Mouse (Mus musculus): ENCODE data around the gene Chmp5. TPM values are rescaled to one million over a fixed set of nuclear protein-coding genes. Genes with fewer than 3 reads are reported as not detected.
"Not testable (repeated sequence)": the region's sequence is repeated elsewhere in the genome, so short reads cannot be mapped to it uniquely, and the experiment has no call there.

The Chmp5 gene
- polyA plus RNA-seq, 1 experiment from 2014 or later, result 178 TPM

DNA sequence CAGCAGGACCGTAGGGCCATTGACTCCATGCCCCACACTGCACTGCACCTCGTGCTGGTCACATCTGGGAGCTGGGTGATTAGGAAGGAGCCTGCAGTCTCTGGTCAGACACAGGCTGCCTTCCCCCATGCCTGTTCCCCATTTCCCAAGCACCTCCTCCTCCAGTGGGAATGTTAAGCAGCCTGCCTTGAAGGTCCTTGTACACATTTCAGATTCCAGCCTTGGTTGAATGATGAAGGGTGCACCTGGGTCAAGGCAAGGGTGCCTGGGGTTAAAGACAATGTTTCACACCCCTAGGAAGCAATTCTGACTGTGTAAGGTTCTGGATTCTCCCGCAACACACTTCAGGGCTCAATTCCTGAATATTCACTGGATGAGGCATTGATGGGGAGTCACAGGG, 26.9 kb upstream of the Chmp5 start:
- Histone ChIP-seq H3K9me3 (no peaks in the 10 kb centered on the region), H3K4me2 (no peak overlapping the region), H3K9ac (no peak overlapping the region), H3K4me1 (replicated peaks) (no peaks in the 10 kb centered on the region), H3K27me3 (no peaks in the 10 kb centered on the region), H3K4me3 (no peak overlapping the region), H3K36me3 (no peaks in the 10 kb centered on the region), H3K27ac (no peak overlapping the region)
- no peak for ATAC-seq (ENCODE audit: low FRiP score)
- WGBS, result 71% methylated on average over 3 of the region's 3 CpGs

DNA sequence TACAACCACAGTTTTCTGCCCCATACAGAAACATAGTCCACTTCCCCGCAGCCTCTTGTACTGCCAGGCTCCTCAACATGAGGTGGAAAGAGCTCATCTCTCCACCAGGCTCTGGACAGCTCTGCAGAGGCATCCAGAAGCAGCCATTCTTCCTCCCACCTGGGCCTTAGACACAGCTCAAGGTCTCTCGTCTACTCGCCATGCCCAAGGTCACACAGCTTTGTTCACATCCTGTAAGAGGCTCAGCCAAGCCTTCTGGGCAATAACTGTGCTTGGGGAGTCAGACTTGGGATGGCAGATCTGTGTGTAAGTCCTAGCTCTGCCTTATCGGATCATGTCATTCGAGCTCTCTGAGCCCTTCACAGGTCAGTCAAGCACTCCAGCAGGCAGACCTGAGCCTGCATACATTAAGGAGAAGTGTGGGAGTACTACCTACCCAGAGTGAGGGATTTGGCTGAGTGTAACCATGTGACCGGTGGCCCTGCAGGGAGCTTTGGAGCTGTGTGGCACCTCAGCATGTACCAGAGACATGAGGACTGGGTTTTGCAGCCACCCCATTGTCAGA, 25.0 kb upstream of the Chmp5 start:
- no peaks in the 10 kb centered on the region for H3K9me3 ChIP-seq
- H3K27me3 ChIP-seq, result no peaks in the 10 kb centered on the region
- H3K4me3 ChIP-seq, result no peak overlapping the region
- no peak overlapping the region for H3K27ac ChIP-seq
- ATAC-seq (ENCODE audit: low FRiP score), result no peak
- WGBS, result 85% methylated on average over 6 of the region's 6 CpGs
- no peak overlapping the region for H3K9ac ChIP-seq
- H3K36me3 ChIP-seq, result no peaks in the 10 kb centered on the region
- no peak overlapping the region for H3K4me2 ChIP-seq
- no peaks in the 10 kb centered on the region for H3K4me1 ChIP-seq (replicated peaks)

DNA sequence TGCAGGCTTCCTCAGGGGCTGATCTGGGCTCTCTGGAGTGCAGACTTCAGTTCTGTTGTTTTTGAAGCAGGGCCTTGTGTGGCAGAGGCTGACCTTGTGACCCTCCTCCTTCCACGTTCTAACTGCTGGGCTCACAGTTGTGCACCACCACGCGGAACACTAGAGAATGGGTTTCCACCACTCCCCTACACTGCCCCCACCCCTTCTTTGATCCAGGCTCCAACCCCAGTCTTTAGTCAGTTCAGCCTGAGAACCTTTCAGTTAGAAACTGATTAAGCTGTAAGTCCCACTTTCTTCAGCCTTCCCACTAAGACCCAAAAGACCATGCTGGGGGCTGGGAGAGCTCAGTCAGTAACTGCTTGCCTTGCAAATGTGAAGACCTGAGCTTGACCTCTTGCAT, 22.6 kb upstream of the Chmp5 start:
- no peak for ATAC-seq (ENCODE audit: low FRiP score)
- Histone ChIP-seq H3K4me1 (replicated peaks) (no peaks in the 10 kb centered on the region), H3K4me3 (no peak overlapping the region), H3K9me3 (no peaks in the 10 kb centered on the region), H3K4me2 (no peak overlapping the region), H3K9ac (no peak overlapping the region), H3K27ac (no peak overlapping the region), H3K27me3 (no peaks in the 10 kb centered on the region), H3K36me3 (no peaks in the 10 kb centered on the region)
- WGBS, result 33% methylated on average over 3 of the region's 3 CpGs

DNA sequence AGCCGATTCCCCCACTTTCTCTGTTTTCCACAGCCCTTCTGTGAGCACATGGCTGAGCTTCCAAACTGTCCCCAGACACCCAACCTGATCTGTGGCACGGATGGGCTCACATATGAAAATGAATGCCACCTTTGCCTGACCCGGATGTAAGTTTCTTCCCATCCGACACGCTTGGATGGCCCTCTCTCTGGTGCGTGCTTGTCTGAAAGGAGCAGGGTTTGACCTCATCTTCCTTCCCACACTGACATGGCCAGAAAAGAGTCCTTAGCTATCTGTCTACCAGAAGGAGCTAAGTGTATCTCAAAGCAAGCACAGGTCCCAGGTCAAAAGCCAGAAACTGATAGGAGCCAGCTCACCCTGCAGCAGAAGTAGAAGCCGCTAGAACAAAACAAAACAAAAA, 19.2 kb upstream of the Chmp5 start:
- H3K9ac ChIP-seq, result no peak overlapping the region
- no peaks in the 10 kb centered on the region for H3K27me3 ChIP-seq
- no peak for ATAC-seq (ENCODE audit: low FRiP score)
- no peak overlapping the region for H3K27ac ChIP-seq
- peaks cover 20% of the 10 kb centered on the region for H3K36me3 ChIP-seq
- no peak overlapping the region for H3K4me2 ChIP-seq
- no peak overlapping the region for H3K4me3 ChIP-seq
- 80% methylated on average over 7 of the region's 7 CpGs for WGBS
- no peaks in the 10 kb centered on the region for H3K4me1 ChIP-seq (replicated peaks)
- H3K9me3 ChIP-seq, result no peaks in the 10 kb centered on the region

DNA sequence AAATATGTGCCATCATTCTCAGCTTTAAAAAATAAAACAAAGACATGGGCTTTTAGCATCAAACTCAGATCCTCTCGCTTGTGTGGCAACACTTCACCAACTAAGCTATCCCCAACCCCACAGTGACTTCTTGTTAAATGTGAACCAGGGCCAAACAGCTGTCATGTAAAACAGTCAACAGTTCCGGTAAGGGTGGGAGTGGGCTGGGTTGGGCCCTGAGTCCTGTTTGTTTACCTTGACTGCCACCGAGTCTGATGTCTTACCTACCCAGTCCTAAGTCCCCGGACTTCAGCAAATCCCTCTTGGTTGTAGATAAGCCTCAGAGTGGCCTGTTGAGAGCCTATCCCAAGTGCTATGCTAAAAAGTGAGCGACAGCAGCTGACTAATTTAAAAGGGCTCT, 14.5 kb upstream of the Chmp5 start:
- Histone ChIP-seq H3K4me1 (replicated peaks) (no peaks in the 10 kb centered on the region), H3K36me3 (peaks cover 62% of the 10 kb centered on the region), H3K4me2 (no peak overlapping the region), H3K4me3 (no peak overlapping the region), H3K27me3 (no peaks in the 10 kb centered on the region), H3K9ac (no peak overlapping the region), H3K9me3 (no peaks in the 10 kb centered on the region), H3K27ac (no peak overlapping the region)
- no peak for ATAC-seq (ENCODE audit: low FRiP score)
- WGBS, result 93% methylated on average over 5 of the region's 5 CpGs

GRCm38 (mm10) chr4:40934369-40934768, 13.8 kb upstream of the Chmp5 start:
- not testable (repeated sequence) for H3K4me3 ChIP-seq; H3K4me2 ChIP-seq; H3K27ac ChIP-seq; ATAC-seq (ENCODE audit: low FRiP score); H3K9ac ChIP-seq; H3K4me1 ChIP-seq (replicated peaks); H3K9me3 ChIP-seq; H3K27me3 ChIP-seq
- H3K36me3 ChIP-seq, result peaks cover 69% of the 10 kb centered on the region
- 90% methylated on average over 3 of the region's 3 CpGs for WGBS

- ATAC-seq (ENCODE audit: low FRiP score), result peak; percentile 87
Observed at GRCm38 (mm10) chr4:40936175-40936839, 11.9 kb upstream of the Chmp5 start.

GRCm38 (mm10) chr4:40938793-40939192, 9.4 kb upstream of the Chmp5 start:
- Histone ChIP-seq H3K4me1 (replicated peaks) (no peaks in the 10 kb centered on the region), H3K36me3 (peaks cover 95% of the 10 kb centered on the region), H3K9ac (no peak overlapping the region), H3K4me3 (no peak overlapping the region), H3K9me3 (no peaks in the 10 kb centered on the region), H3K27me3 (no peaks in the 10 kb centered on the region), H3K4me2 (no peak overlapping the region), H3K27ac (no peak overlapping the region)
- ATAC-seq (ENCODE audit: low FRiP score), result no peak
- 97% methylated on average over 5 of the region's 5 CpGs for WGBS

More at GRCm38 (mm10) chr4:40936175-40936839, 11.9 kb upstream of the Chmp5 start:
- Histone ChIP-seq H3K27ac (peak overlapping the region; percentile 48; the same call in 1 of the 2 replicates), H3K27me3 (no peaks in the 10 kb centered on the region), H3K9me3 (no peaks in the 10 kb centered on the region), H3K9ac (no peak overlapping the region), H3K4me1 (replicated peaks) (no peaks in the 10 kb centered on the region), H3K36me3 (peaks cover 88% of the 10 kb centered on the region), H3K4me3 (no peak overlapping the region), H3K4me2 (no peak overlapping the region)
- 84% methylated on average over 9 of the region's 9 CpGs for WGBS

- Histone ChIP-seq H3K36me3 (peaks cover 74% of the 10 kb centered on the region), H3K27me3 (no peaks in the 10 kb centered on the region), H3K4me1 (replicated peaks) (peaks cover 16% of the 10 kb centered on the region), H3K27ac (no peak overlapping the region), H3K4me3 (no peak overlapping the region), H3K9ac (no peak overlapping the region), H3K9me3 (no peaks in the 10 kb centered on the region), H3K4me2 (no peak overlapping the region)
- 97% methylated on average over 5 of the region's 5 CpGs for WGBS
- ATAC-seq (ENCODE audit: low FRiP score), result no peak
Observed at GRCm38 (mm10) chr4:40943651-40944050, 4.6 kb upstream of the Chmp5 start.

- H3K4me3 ChIP-seq, result peak overlapping the region; percentile 93
- H3K9ac ChIP-seq, result peak overlapping the region; percentile 89
- H3K36me3 ChIP-seq, result peaks cover 60% of the 10 kb centered on the region
Observed at GRCm38 (mm10) chr4:40946516-40947121, 1.6 kb upstream of the Chmp5 start.

DNA sequence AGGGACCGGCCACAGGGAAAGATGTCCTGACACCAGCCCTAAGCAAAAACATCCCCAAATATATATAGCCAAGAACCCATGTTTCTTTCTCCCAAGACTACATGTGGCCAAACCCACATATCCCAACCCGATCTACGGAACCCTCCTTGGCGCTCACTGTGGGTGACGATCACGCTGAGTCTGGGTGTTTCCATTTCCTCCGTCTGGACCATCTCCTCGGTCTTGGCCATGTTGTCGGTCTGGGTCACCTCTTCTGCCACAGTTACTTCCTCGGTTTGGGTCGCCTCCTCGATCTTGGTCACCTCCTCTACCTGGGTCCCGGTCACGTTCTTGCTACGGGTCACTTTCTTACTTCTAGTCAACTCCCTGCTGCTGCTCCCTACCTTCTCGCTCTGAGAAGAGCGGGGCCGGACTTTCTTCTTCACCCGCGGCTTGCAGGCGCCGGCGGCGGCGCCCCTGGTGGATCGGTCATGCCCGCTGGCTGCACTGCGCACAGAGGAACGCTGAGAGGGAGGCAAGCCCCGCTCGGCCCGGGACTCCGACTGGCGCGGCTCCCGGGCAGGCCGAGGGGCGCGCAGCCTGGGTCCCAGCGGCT, 545 bp upstream of the Chmp5 start:
- H3K4me2 ChIP-seq, result peak overlapping the region; percentile 69
- peaks cover 58% of the 10 kb centered on the region for H3K36me3 ChIP-seq
- H3K4me3 ChIP-seq, result peak overlapping the region; percentile 93
- H3K9me3 ChIP-seq, result no peaks in the 10 kb centered on the region
- peak overlapping the region; percentile 92 for H3K27ac ChIP-seq
- WGBS, result under 1% methylated on average over 40 of the region's 40 CpGs
- ATAC-seq (ENCODE audit: low FRiP score), result no peak; the same call in none of the 2 replicates
- H3K4me1 ChIP-seq (replicated peaks), result peaks cover 29% of the 10 kb centered on the region
- H3K9ac ChIP-seq, result peak overlapping the region; percentile 89
- no peaks in the 10 kb centered on the region for H3K27me3 ChIP-seq

More at GRCm38 (mm10) chr4:40946516-40947121, 1.6 kb upstream of the Chmp5 start:
- WGBS, result 92% methylated on average over 7 of the region's 7 CpGs
- Histone ChIP-seq H3K27ac (no peak overlapping the region), H3K9me3 (no peaks in the 10 kb centered on the region), H3K4me1 (replicated peaks) (peaks cover 29% of the 10 kb centered on the region), H3K27me3 (no peaks in the 10 kb centered on the region), H3K4me2 (peak overlapping the region; percentile 69)
- ATAC-seq (ENCODE audit: low FRiP score), result no peak

DNA sequence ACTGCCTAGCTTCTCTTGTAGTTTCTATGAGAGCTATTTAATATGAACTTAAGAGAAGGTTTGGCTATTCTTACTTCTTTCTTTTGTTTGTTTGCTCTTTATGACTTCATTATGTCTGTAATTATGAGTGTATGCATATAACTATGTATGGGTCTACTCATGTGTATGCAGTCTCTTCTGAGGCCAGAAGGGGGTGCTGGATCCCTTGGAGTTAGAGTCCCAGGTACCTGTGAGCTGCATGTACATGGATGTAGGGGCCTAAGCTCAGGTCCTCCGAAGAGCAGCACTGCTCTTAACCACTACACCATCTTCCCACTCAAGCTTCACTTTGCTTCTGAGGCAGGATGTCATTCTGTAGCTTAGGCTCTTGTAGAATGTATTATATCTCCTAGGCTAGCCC, 5.3 kb downstream of the Chmp5 start:
- WGBS, result 95% methylated on average over 1 of the region's 1 CpGs
- Histone ChIP-seq H3K27me3 (no peaks in the 10 kb centered on the region), H3K4me1 (replicated peaks) (peaks cover 13% of the 10 kb centered on the region), H3K36me3 (peaks cover 78% of the 10 kb centered on the region), H3K9ac (no peak overlapping the region), H3K27ac (no peak overlapping the region), H3K9me3 (no peaks in the 10 kb centered on the region), H3K4me2 (no peak overlapping the region), H3K4me3 (no peak overlapping the region)
- no peak for ATAC-seq (ENCODE audit: low FRiP score)

Measured in hindbrain, embryonic 13.5 days (tissue).